Mouse (Mus musculus) heart, adult 2 months (tissue): ENCODE data around the gene Bace1.

Source experiments
- CTCF ChIP-seq: fragments of 200-600 bp; IDR thresholded peaks from 2 replicates; pipeline ENCODE4 v1.8.1; 2022; ENCODE audit warnings: antibody characterized with exemption, mild to moderate bottlenecking, moderate library complexity
- EP300 ChIP-seq: fragments of 200-500 bp; IDR thresholded peaks from 2 replicates; pipeline ENCODE4 v1.6.1; 2011; ENCODE audit warnings: low read depth, low read length, control low read depth; ENCODE audit not compliant: insufficient read depth
- POLR2A ChIP-seq: fragments of 200-500 bp; IDR thresholded peaks from 2 replicates; pipeline ENCODE4 v1.6.1; 2011; ENCODE audit warnings: mild to moderate bottlenecking, low read depth, low read length, control low read depth; ENCODE audit not compliant: insufficient read depth

- no peak for TF ChIP-seq POLR2A
- TF ChIP-seq EP300 = no peak
- no peak for TF ChIP-seq CTCF
Measured at GRCm38 (mm10) chr9:45791456-45792142, 46.8 kb upstream of the Bace1 start.
